Mouse (Mus musculus) midbrain, embryonic 16.5 days (tissue): ENCODE results near the gene Olfr874. TPM values are rescaled to one million over a fixed set of nuclear protein-coding genes. Genes with fewer than 3 reads are reported as not detected.
A peak's percentile ranks its signal among the peaks of the same experiment; 100 is the strongest.

ENCODE experiments used
- ATAC-seq: fragments of 200-750 bp; cut with Nextera tagmentation; 2 replicates; pipeline ENCODE4 v1.8.0; 2017; ENCODE audit warnings: moderate TSS enrichment
- H3K27ac ChIP-seq: fragments of 300-500 bp; sonication (generic); 2 replicates; pipeline ENCODE4 v1.5.1; 2014; ENCODE audit warnings: mild to moderate bottlenecking, low read length, mixed read lengths
- H3K27me3 ChIP-seq: fragments of 300-500 bp; sonication (generic); 2 replicates; pipeline ENCODE4 v1.6.1; 2014; ENCODE audit warnings: low read depth, low read length, mixed read lengths; ENCODE audit not compliant: control insufficient read depth, insufficient read depth
- H3K36me3 ChIP-seq: fragments of 300-500 bp; sonication (generic); 2 replicates; pipeline ENCODE4 v1.6.1; 2014; ENCODE audit warnings: mild to moderate bottlenecking, low read length, moderate library complexity, mixed read lengths; ENCODE audit not compliant: control insufficient read depth, insufficient read depth
- H3K4me1 ChIP-seq: fragments of 300-500 bp; sonication (generic); 2 replicates; pipeline ENCODE4 v1.6.1; 2014; ENCODE audit warnings: mild to moderate bottlenecking, low read length, mixed read lengths; ENCODE audit not compliant: control insufficient read depth, insufficient read depth
- H3K4me2 ChIP-seq: fragments of 300-500 bp; sonication (generic); 2 replicates; pipeline ENCODE4 v1.6.1; 2014; ENCODE audit warnings: mild to moderate bottlenecking, low read length, mixed read lengths
- H3K4me3 ChIP-seq: fragments of 300-500 bp; sonication (generic); 2 replicates; pipeline ENCODE4 v1.5.1; 2014; ENCODE audit warnings: low read depth, mild to moderate bottlenecking, low read length, moderate library complexity, mixed read lengths
- H3K9ac ChIP-seq: fragments of 300-500 bp; sonication (generic); 2 replicates; pipeline ENCODE4 v1.6.1; 2014; ENCODE audit warnings: low read depth, low read length, mixed read lengths
- H3K9me3 ChIP-seq: fragments of 300-500 bp; sonication (generic); replicated peaks from 2 replicates; pipeline ENCODE4 v1.6.1; 2014; ENCODE audit warnings: mild to moderate bottlenecking, low read length, mixed read lengths; ENCODE audit not compliant: control insufficient read depth, poor library complexity, severe bottlenecking
- WGBS: fragments of 180-500 bp; shearing (Covaris S2); extraction: QIAGEN DNeasy Blood & Tissue Kit; methylation state at CpG from one replicate; pipeline ENCODE4 v1.1.7; 2014; 5-methylcytosine and 5-hydroxymethylcytosine counted together
- polyA plus RNA-seq: library from polyadenylated mRNA; unstranded; fragments of >200 nt; fragmentation: Nextera tagmentation; extraction: Ambion mirVana; gene quantifications from 2 replicates; pipeline ENCODE4 v1.2.1, GENCODE M21; 2015

The Olfr874 gene
- not detected in 2 replicates for polyA plus RNA-seq

GRCm38 (mm10) chr9:37744806-37745205 is at the start of gene Olfr874:
Gene Olfr874 (plus strand): TSS chr9:37745106.
- no peak for ATAC-seq
- Histone ChIP-seq H3K9me3 (no peaks in the 10 kb centered on the region), H3K27ac (no peak within 1 kb of the TSS), H3K4me1 (no peaks in the 10 kb centered on the region), H3K9ac (no peak within 1 kb of the TSS), H3K4me2 (no peak within 1 kb of the TSS), H3K27me3 (no peaks in the 10 kb centered on the region), H3K36me3 (no peaks in the 10 kb centered on the region), H3K4me3 (no peak within 1 kb of the TSS)

- Histone ChIP-seq H3K36me3 (no peaks in the 10 kb centered on the region), H3K4me3 (no peak within 1 kb of the TSS), H3K9ac (no peak within 1 kb of the TSS), H3K27me3 (no peaks in the 10 kb centered on the region), H3K9me3 (no peaks in the 10 kb centered on the region), H3K27ac (no peak within 1 kb of the TSS), H3K4me1 (no peaks in the 10 kb centered on the region), H3K4me2 (no peak within 1 kb of the TSS)
- 95% methylated on average over 1 of the region's 1 CpGs for WGBS
- no peak for ATAC-seq
Measured at GRCm38 (mm10) chr9:37716150-37716549, 28.8 kb upstream of the Olfr874 start, which contains the start of gene Olfr160. Gene Olfr160 (minus strand): TSS chr9:37716250.

GRCm38 (mm10) chr9:37734310-37734709 is 10.6 kb upstream of the Olfr874 start:
- no peak overlapping the region for H3K27ac ChIP-seq
- H3K4me3 ChIP-seq = no peak overlapping the region
- no peaks in the 10 kb centered on the region for H3K9me3 ChIP-seq
- no peak overlapping the region for H3K9ac ChIP-seq
- no peaks in the 10 kb centered on the region for H3K4me1 ChIP-seq
- no peaks in the 10 kb centered on the region for H3K27me3 ChIP-seq
- no peak overlapping the region for H3K4me2 ChIP-seq
- 94% methylated on average over 1 of the region's 1 CpGs for WGBS
- no peak for ATAC-seq
- H3K36me3 ChIP-seq = no peaks in the 10 kb centered on the region

- H3K27me3 ChIP-seq = no peaks in the 10 kb centered on the region
- WGBS = 24% methylated on average over 7 of the region's 7 CpGs
Measured at GRCm38 (mm10) chr9:37750319-37751075, 5.6 kb downstream of the Olfr874 start.

GRCm38 (mm10) chr9:37751467-37751866 is 6.6 kb downstream of the Olfr874 start:
- Histone ChIP-seq H3K4me2 (no peak overlapping the region), H3K27me3 (no peaks in the 10 kb centered on the region), H3K9me3 (no peaks in the 10 kb centered on the region), H3K4me3 (no peak overlapping the region), H3K9ac (no peak overlapping the region), H3K36me3 (no peaks in the 10 kb centered on the region), H3K27ac (no peak overlapping the region), H3K4me1 (peaks cover 17% of the 10 kb centered on the region)
- ATAC-seq = peak; percentile 68
- 42% methylated on average over 2 of the region's 2 CpGs for WGBS

More at GRCm38 (mm10) chr9:37750319-37751075, 5.6 kb downstream of the Olfr874 start:
- no peak overlapping the region for H3K4me3 ChIP-seq
- H3K9ac ChIP-seq = peak overlapping the region; percentile 31; the same call in 1 of the 2 replicates
- peak overlapping the region; percentile 18 for H3K4me2 ChIP-seq
- ATAC-seq = peak; percentile 89
- peak overlapping the region; percentile 66 for H3K27ac ChIP-seq
- H3K4me1 ChIP-seq = peaks cover 17% of the 10 kb centered on the region
- no peaks in the 10 kb centered on the region for H3K9me3 ChIP-seq
- H3K36me3 ChIP-seq = no peaks in the 10 kb centered on the region

GRCm38 (mm10) chr9:37752006-37752405 is 7.1 kb downstream of the Olfr874 start:
- H3K4me2 ChIP-seq = no peak overlapping the region
- H3K9ac ChIP-seq = no peak overlapping the region
- no peaks in the 10 kb centered on the region for H3K27me3 ChIP-seq
- H3K27ac ChIP-seq = no peak overlapping the region
- H3K36me3 ChIP-seq = no peaks in the 10 kb centered on the region
- no peak overlapping the region for H3K4me3 ChIP-seq
- peaks cover 17% of the 10 kb centered on the region for H3K4me1 ChIP-seq
- H3K9me3 ChIP-seq = no peaks in the 10 kb centered on the region
- 66% methylated on average over 4 of the region's 4 CpGs for WGBS
- no peak for ATAC-seq

GRCm38 (mm10) chr9:37761728-37762127 is 16.8 kb downstream of the Olfr874 start:
- H3K4me2 ChIP-seq = no peak overlapping the region
- no peaks in the 10 kb centered on the region for H3K4me1 ChIP-seq
- no peaks in the 10 kb centered on the region; the same call in 1 of the 2 replicates for H3K9me3 ChIP-seq
- ATAC-seq = no peak
- WGBS = 83% methylated on average over 2 of the region's 2 CpGs
- no peaks in the 10 kb centered on the region for H3K27me3 ChIP-seq
- H3K36me3 ChIP-seq = no peaks in the 10 kb centered on the region
- no peak overlapping the region for H3K9ac ChIP-seq
- no peak overlapping the region for H3K4me3 ChIP-seq
- no peak overlapping the region for H3K27ac ChIP-seq

GRCm38 (mm10) chr9:37762541-37762940 is 17.6 kb downstream of the Olfr874 start:
- WGBS = 61% methylated on average over 2 of the region's 2 CpGs
- H3K4me3 ChIP-seq = no peak overlapping the region
- H3K4me1 ChIP-seq = no peaks in the 10 kb centered on the region
- no peaks in the 10 kb centered on the region; the same call in 1 of the 2 replicates for H3K9me3 ChIP-seq
- H3K27ac ChIP-seq = no peak overlapping the region
- no peaks in the 10 kb centered on the region for H3K36me3 ChIP-seq
- no peak overlapping the region for H3K9ac ChIP-seq
- H3K4me2 ChIP-seq = no peak overlapping the region
- ATAC-seq = no peak
- H3K27me3 ChIP-seq = no peaks in the 10 kb centered on the region

GRCm38 (mm10) chr9:37770661-37771060 is 25.8 kb downstream of the Olfr874 start:
- no peak overlapping the region for H3K4me3 ChIP-seq
- 55% methylated on average over 2 of the region's 2 CpGs for WGBS
- no peak for ATAC-seq
- no peak overlapping the region for H3K9ac ChIP-seq
- H3K27me3 ChIP-seq = no peaks in the 10 kb centered on the region
- H3K4me1 ChIP-seq = no peaks in the 10 kb centered on the region
- H3K36me3 ChIP-seq = no peaks in the 10 kb centered on the region
- H3K9me3 ChIP-seq = no peaks in the 10 kb centered on the region
- H3K4me2 ChIP-seq = no peak overlapping the region
- no peak overlapping the region for H3K27ac ChIP-seq
